Mouse (Mus musculus) liver, embryonic 14.5 days (tissue): Measurements from ENCODE around the gene Gm21969.

Experiments used
- CTCF ChIP-seq: IDR thresholded peaks from 2 replicates; pipeline ENCODE4 v1.5.1; 2016; ENCODE audit warnings: antibody characterized with exemption, low read depth, control low read depth
- EP300 ChIP-seq: IDR thresholded peaks from 2 replicates; pipeline ENCODE4 v1.6.1; 2016; ENCODE audit warnings: antibody characterized with exemption, low read depth

GRCm38 (mm10) chr4:139584704-139585103 is 18.3 kb upstream of the Gm21969 start:
- TF ChIP-seq CTCF (no peak), EP300 (no peak)
